Mouse (Mus musculus) forebrain, embryonic 12.5 days (tissue): ENCODE data around the gene Stk24. TPM values are rescaled to one million over a fixed set of nuclear protein-coding genes. Genes with fewer than 3 reads are reported as not detected.

Experiments used
- ATAC-seq: fragments of 200-750 bp; cut with Nextera tagmentation; 2 replicates; pipeline ENCODE4 v1.8.0; 2017; ENCODE audit warnings: moderate TSS enrichment; ENCODE audit not compliant: low FRiP score
- H3K27ac ChIP-seq: fragments of 300-500 bp; sonication (generic); 2 replicates; pipeline ENCODE4 v1.5.1; 2016; ENCODE audit warnings: mild to moderate bottlenecking
- H3K27me3 ChIP-seq: fragments of 300-500 bp; sonication (generic); 2 replicates; pipeline ENCODE4 v1.6.1; 2016; ENCODE audit warnings: mild to moderate bottlenecking
- H3K36me3 ChIP-seq: fragments of 300-500 bp; sonication (generic); replicated peaks from 2 replicates; pipeline ENCODE4 v1.6.1; 2016; ENCODE audit warnings: mild to moderate bottlenecking
- H3K4me1 ChIP-seq: fragments of 300-500 bp; sonication (generic); 2 replicates; pipeline ENCODE4 v1.6.1; 2016
- H3K4me2 ChIP-seq: fragments of 300-500 bp; sonication (generic); 2 replicates; pipeline ENCODE4 v1.6.1; 2016; ENCODE audit warnings: mild to moderate bottlenecking, moderate library complexity
- H3K4me3 ChIP-seq: fragments of 300-500 bp; sonication (generic); replicated peaks from 2 replicates; pipeline ENCODE4 v1.5.1; 2016; ENCODE audit warnings: mild to moderate bottlenecking
- H3K9ac ChIP-seq: fragments of 300-500 bp; sonication (generic); 2 replicates; pipeline ENCODE4 v1.6.1; 2016; ENCODE audit warnings: mild to moderate bottlenecking
- H3K9me3 ChIP-seq: fragments of 300-500 bp; sonication (generic); 2 replicates; pipeline ENCODE4 v1.6.1; 2016
- WGBS: fragments of 180-500 bp; shearing (Covaris S2); methylation state at CpG from one replicate; pipeline ENCODE4 v1.1.7; 2016; 5-methylcytosine and 5-hydroxymethylcytosine counted together
- polyA plus RNA-seq: library from polyadenylated mRNA; unstranded; fragments of >200 nt; fragmentation: Nextera tagmentation; extraction: Ambion mirVana; gene quantifications from 2 replicates; pipeline ENCODE4 v1.2.1, GENCODE M21; 2016

Gene Stk24
- polyA plus RNA-seq, 1 experiment from 2014 or later = 41.3 TPM

DNA sequence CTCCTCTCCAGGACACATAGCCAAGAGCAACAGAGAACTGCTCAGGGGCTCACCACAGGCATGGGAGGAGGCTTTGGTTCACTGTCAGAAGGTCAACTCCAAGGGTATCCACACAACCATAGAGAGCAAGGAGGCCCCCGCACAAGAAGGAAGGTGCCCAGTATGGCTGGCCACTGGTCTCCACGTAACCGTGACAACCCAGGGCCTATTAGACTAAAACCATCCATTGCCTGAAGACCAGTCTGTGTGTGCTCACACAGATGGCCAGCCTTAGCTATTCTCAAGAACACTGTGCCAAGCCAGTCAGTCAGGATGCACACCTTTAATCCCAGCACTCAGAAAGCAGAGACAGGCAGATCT lies 62.5 kb downstream of the Stk24 start:
- no peak overlapping the region for H3K27ac ChIP-seq

GRCm38 (mm10) chr14:121316631-121317311 lies 63.0 kb downstream of the Stk24 start:
- no peak overlapping the region for H3K27ac ChIP-seq

More for the DNA sequence above, 62.5 kb downstream of the Stk24 start:
- peaks cover 32% of the 10 kb centered on the region for H3K4me1 ChIP-seq
- H3K9me3 ChIP-seq = no peaks in the 10 kb centered on the region
- no peak overlapping the region for H3K4me3 ChIP-seq
- no peak overlapping the region for H3K4me2 ChIP-seq
- no peaks in the 10 kb centered on the region for H3K27me3 ChIP-seq
- ATAC-seq = no peak
- WGBS = 82% methylated on average over 3 of the region's 3 CpGs
- peaks cover 4% of the 10 kb centered on the region; the same call in 1 of the 2 replicates for H3K36me3 ChIP-seq
- no peak overlapping the region for H3K9ac ChIP-seq

GRCm38 (mm10) chr14:121316136-121316535 lies 63.7 kb downstream of the Stk24 start:
- Histone ChIP-seq H3K4me2 (no peak overlapping the region), H3K4me1 (peaks cover 32% of the 10 kb centered on the region), H3K4me3 (no peak overlapping the region), H3K27me3 (no peaks in the 10 kb centered on the region), H3K27ac (no peak overlapping the region), H3K9ac (no peak overlapping the region), H3K36me3 (no peaks in the 10 kb centered on the region), H3K9me3 (no peaks in the 10 kb centered on the region)
- ATAC-seq = no peak
- WGBS = 39% methylated on average over 5 of the region's 5 CpGs

More at GRCm38 (mm10) chr14:121316631-121317311, 63.0 kb downstream of the Stk24 start:
- Histone ChIP-seq H3K27me3 (no peaks in the 10 kb centered on the region), H3K36me3 (peaks cover 2% of the 10 kb centered on the region; the same call in 1 of the 2 replicates), H3K9me3 (no peaks in the 10 kb centered on the region), H3K9ac (no peak overlapping the region), H3K4me2 (no peak overlapping the region), H3K4me3 (no peak overlapping the region), H3K4me1 (peaks cover 32% of the 10 kb centered on the region)
- no peak for ATAC-seq
- WGBS = 78% methylated on average over 13 of the region's 13 CpGs

GRCm38 (mm10) chr14:121314934-121315333 lies 64.9 kb downstream of the Stk24 start:
- Histone ChIP-seq H3K4me3 (no peak overlapping the region), H3K4me1 (peaks cover 32% of the 10 kb centered on the region), H3K27me3 (no peaks in the 10 kb centered on the region), H3K9ac (no peak overlapping the region), H3K36me3 (no peaks in the 10 kb centered on the region), H3K4me2 (no peak overlapping the region), H3K9me3 (no peaks in the 10 kb centered on the region), H3K27ac (no peak overlapping the region)
- ATAC-seq = no peak
- 82% methylated on average over 3 of the region's 3 CpGs for WGBS

DNA sequence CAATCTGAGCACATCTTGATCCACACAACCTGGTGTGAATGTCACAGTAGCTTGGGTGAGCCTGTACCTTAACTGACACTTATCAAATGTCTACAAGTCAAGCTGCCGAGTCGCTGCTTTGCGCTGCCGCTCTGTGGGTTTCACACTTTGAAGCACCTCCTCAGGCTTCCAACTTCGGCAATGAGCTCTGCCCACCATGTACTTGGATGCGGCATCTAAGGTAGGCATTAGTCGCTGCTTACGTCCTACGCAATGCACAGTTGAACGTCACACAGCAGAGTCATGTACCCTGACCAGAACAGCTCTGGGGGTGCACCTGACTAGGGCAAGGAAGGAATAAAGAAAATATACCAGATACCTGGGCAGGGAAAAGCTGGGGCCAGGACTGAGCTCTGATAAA lies 66.5 kb downstream of the Stk24 start:
- no peak overlapping the region for H3K27ac ChIP-seq
- no peaks in the 10 kb centered on the region for H3K36me3 ChIP-seq
- ATAC-seq = no peak
- no peak overlapping the region for H3K9ac ChIP-seq
- H3K4me2 ChIP-seq = no peak overlapping the region
- no peaks in the 10 kb centered on the region for H3K9me3 ChIP-seq
- H3K27me3 ChIP-seq = no peaks in the 10 kb centered on the region
- 94% methylated on average over 10 of the region's 10 CpGs for WGBS
- H3K4me3 ChIP-seq = no peak overlapping the region
- H3K4me1 ChIP-seq = peaks cover 32% of the 10 kb centered on the region

DNA sequence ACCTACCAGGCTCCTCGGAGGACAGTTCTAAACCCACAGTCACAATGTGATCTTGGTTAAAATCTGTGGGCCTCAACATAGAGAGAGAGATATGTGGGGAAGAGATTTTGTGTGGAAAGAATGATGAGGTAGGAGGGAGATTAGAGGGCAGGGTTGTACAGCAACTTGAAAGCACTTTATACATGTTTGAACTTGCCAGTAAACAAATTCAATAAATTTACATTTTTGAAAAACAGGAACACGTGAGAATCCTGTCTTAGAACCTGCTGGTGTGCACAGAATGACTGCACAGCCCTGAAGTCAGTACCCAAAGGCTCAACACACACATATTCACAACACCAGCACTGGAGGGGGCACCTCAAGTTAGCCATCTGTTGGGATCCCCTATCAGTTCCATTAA lies 68.7 kb downstream of the Stk24 start:
- Histone ChIP-seq H3K4me2 (no peak overlapping the region), H3K36me3 (0 out of 2 replicates have a peak, but pooled peaks cover 2% of the 10 kb centered on the region), H3K27me3 (no peaks in the 10 kb centered on the region), H3K4me1 (peaks cover 16% of the 10 kb centered on the region), H3K9ac (no peak overlapping the region), H3K27ac (no peak overlapping the region), H3K9me3 (no peaks in the 10 kb centered on the region), H3K4me3 (no peak overlapping the region)
- whole genome bisulfite sequencing = 91% methylated on average over 2 of the region's 2 CpGs
- ATAC-seq = no peak

- H3K9ac ChIP-seq = no peak overlapping the region
- H3K4me2 ChIP-seq = no peak overlapping the region
- no peak overlapping the region for H3K27ac ChIP-seq
- peaks cover 14% of the 10 kb centered on the region for H3K4me1 ChIP-seq
- WGBS = 89% methylated on average over 6 of the region's 6 CpGs
- 0 out of 2 replicates have a peak, but pooled peaks cover 2% of the 10 kb centered on the region for H3K36me3 ChIP-seq
- H3K4me3 ChIP-seq = no peak overlapping the region
- no peaks in the 10 kb centered on the region for H3K27me3 ChIP-seq
- no peaks in the 10 kb centered on the region for H3K9me3 ChIP-seq
- no peak for ATAC-seq
These were observed 69.3 kb downstream of the Stk24 start for GRCm38 (mm10) chr14:121310325-121311080.

- H3K4me3 ChIP-seq = no peak overlapping the region
- no peak overlapping the region for H3K9ac ChIP-seq
- peaks cover 8% of the 10 kb centered on the region for H3K4me1 ChIP-seq
- no peak overlapping the region for H3K27ac ChIP-seq
- 88% methylated on average over 3 of the region's 3 CpGs for WGBS
- no peak for ATAC-seq
- no peaks in the 10 kb centered on the region for H3K27me3 ChIP-seq
- no peaks in the 10 kb centered on the region for H3K9me3 ChIP-seq
- 0 out of 2 replicates have a peak, but pooled peaks cover 2% of the 10 kb centered on the region for H3K36me3 ChIP-seq
- no peak overlapping the region for H3K4me2 ChIP-seq
These were observed 69.9 kb downstream of the Stk24 start for GRCm38 (mm10) chr14:121309909-121310308.

DNA sequence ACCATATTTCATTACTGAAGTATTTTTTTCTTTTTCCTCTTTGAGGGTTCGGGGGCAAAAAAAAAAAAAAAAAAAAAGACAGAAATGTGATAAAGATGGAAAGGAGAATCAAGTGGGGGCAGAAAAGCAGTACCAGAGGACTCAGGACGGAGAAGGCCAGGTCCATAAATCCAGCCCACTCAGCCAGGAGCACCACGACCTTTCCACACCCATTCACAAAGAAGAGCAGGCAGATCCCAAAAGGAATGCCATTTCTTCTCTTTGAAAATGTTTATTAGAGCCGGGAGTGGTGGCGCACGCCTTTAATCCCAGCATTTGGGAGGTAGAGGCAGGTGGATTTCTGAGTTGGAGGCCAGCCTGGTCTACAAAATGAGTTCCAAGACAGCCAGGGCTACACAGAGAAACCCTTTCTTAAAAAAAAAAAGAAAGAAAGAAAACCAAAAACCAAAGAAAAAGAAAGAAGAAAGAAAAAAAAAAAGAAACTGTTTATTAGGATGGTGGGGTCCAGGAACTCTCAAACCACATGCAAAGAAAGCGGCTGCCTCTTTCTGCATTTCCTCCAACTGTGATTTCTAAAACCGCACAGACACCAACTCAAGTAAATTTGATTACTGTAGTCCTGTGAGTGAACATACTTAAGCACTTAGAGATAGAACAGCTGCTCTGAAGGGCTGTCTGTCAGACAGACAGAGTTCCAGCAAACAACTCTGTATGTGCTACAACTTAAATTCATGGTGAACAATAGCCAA lies 74.3 kb downstream of the Stk24 start:
- peaks cover 21% of the 10 kb centered on the region for H3K36me3 ChIP-seq
- WGBS = 56% methylated on average over 8 of the region's 8 CpGs
- no peaks in the 10 kb centered on the region for H3K27me3 ChIP-seq
- ATAC-seq = no peak
- H3K9ac ChIP-seq = no peak overlapping the region
- peaks cover 3% of the 10 kb centered on the region; the same call in 1 of the 2 replicates for H3K4me1 ChIP-seq
- no peak overlapping the region for H3K4me3 ChIP-seq
- H3K4me2 ChIP-seq = no peak overlapping the region
- no peaks in the 10 kb centered on the region for H3K9me3 ChIP-seq
- H3K27ac ChIP-seq = no peak overlapping the region

DNA sequence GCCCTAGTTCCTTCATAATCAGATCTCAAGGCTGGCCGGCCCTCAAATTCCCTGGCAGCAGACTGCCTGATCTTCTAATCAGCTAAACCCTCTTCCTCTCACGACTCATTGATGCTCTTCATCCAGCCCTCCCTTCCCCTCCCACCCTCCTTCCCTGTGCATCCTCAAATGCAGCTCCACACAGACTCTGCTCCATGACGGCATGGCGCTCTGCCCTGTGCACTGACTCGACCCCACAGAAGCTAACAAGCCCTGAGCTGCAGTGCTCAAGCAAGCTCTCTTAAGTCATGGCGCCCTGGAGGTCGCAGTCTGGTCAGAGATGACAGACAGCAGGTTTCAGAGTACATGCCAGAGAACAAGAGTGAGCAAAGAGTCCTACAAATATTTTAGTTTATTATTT lies 75.3 kb downstream of the Stk24 start:
- WGBS = 60% methylated on average over 7 of the region's 7 CpGs
- no peaks in the 10 kb centered on the region for H3K27me3 ChIP-seq
- no peak overlapping the region for H3K4me3 ChIP-seq
- H3K4me1 ChIP-seq = peaks cover 3% of the 10 kb centered on the region; the same call in 1 of the 2 replicates
- peaks cover 28% of the 10 kb centered on the region for H3K36me3 ChIP-seq
- no peak overlapping the region for H3K9ac ChIP-seq
- H3K27ac ChIP-seq = no peak overlapping the region
- no peak overlapping the region for H3K4me2 ChIP-seq
- 0 out of 2 replicates have a peak, but pooled peaks have one; percentile 49 for ATAC-seq
- no peaks in the 10 kb centered on the region for H3K9me3 ChIP-seq

GRCm38 (mm10) chr14:121299093-121299492 lies 80.7 kb downstream of the Stk24 start:
- no peak overlapping the region for H3K9ac ChIP-seq
- ATAC-seq = no peak
- H3K4me1 ChIP-seq = no peaks in the 10 kb centered on the region
- H3K4me2 ChIP-seq = no peak overlapping the region
- no peak overlapping the region for H3K27ac ChIP-seq
- H3K4me3 ChIP-seq = no peak overlapping the region
- H3K36me3 ChIP-seq = peaks cover 44% of the 10 kb centered on the region
- WGBS = 93% methylated on average over 9 of the region's 9 CpGs
- H3K9me3 ChIP-seq = no peaks in the 10 kb centered on the region
- H3K27me3 ChIP-seq = no peaks in the 10 kb centered on the region

DNA sequence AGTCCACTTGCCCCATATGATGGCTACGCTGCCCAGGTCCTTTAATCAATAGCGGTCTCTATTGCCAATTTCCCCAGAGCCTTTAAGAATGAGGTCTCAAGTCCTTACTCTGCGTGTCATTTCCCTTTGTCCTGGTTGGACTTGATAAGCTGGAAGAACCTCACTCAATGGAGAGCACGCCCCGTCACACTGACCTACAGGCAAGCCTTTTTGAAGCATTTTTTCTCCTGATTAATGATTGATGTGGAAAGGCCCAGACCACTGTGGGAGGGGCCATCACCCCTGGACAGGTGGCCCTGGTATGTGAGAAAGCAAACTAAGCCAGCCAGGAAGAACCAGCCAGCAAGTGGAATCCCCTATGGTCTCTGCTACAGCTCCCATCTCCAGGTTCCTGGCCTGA lies 81.3 kb downstream of the Stk24 start:
- ATAC-seq = no peak
- peaks cover 50% of the 10 kb centered on the region for H3K36me3 ChIP-seq
- 90% methylated on average over 5 of the region's 5 CpGs for WGBS

More for the DNA sequence above, 81.3 kb downstream of the Stk24 start:
- Histone ChIP-seq H3K4me1 (no peaks in the 10 kb centered on the region), H3K4me2 (no peak overlapping the region), H3K4me3 (no peak overlapping the region), H3K27me3 (no peaks in the 10 kb centered on the region), H3K27ac (no peak overlapping the region), H3K9ac (no peak overlapping the region), H3K9me3 (no peaks in the 10 kb centered on the region)
